Mouse (Mus musculus) Muller cell, postnatal 12 days (primary cell): ENCODE measurements around the gene Rac1.
"Not testable (repeated sequence)": the region's sequence is repeated elsewhere in the genome, so short reads cannot be mapped to it uniquely, and the experiment has no call there.

Source experiments
- DNase-seq: peaks from one replicate; pipeline ENCODE4 v3.0.0-alpha.2; 2015; ENCODE audit errors: inconsistent ontology term

Gene Rac1

GRCm38 (mm10) chr5:143527486-143528307, at the start of gene Rac1:
Gene Rac1, minus strand, starts transcription at chr5:143528036.
- DNase-seq = peak; percentile 99

GRCm38 (mm10) chr5:143574261-143575178, 46.7 kb upstream of the Rac1 start:
- no peak for DNase-seq

- DNase-seq = no peak
Measured at GRCm38 (mm10) chr5:143573067-143573466, 45.2 kb upstream of the Rac1 start.

GRCm38 (mm10) chr5:143572195-143572594, 44.4 kb upstream of the Rac1 start:
- no peak for DNase-seq

- peak; percentile 76 for DNase-seq
Measured at GRCm38 (mm10) chr5:143567860-143568259, 40.0 kb upstream of the Rac1 start.

GRCm38 (mm10) chr5:143567258-143567670, 39.4 kb upstream of the Rac1 start:
- DNase-seq = no peak

- not testable (repeated sequence) for DNase-seq
Measured at GRCm38 (mm10) chr5:143566804-143567203, 39.0 kb upstream of the Rac1 start.

GRCm38 (mm10) chr5:143561544-143562185, 33.8 kb upstream of the Rac1 start:
- peak; percentile 73 for DNase-seq

- no peak for DNase-seq
Measured at GRCm38 (mm10) chr5:143561009-143561408, 33.2 kb upstream of the Rac1 start.

- no peak for DNase-seq
Measured at GRCm38 (mm10) chr5:143558731-143559130, 30.9 kb upstream of the Rac1 start.

- DNase-seq = no peak
Measured at GRCm38 (mm10) chr5:143555233-143555632, 27.4 kb upstream of the Rac1 start.

- DNase-seq = no peak
Measured at GRCm38 (mm10) chr5:143552911-143553310, 25.1 kb upstream of the Rac1 start.

- DNase-seq = not testable (repeated sequence)
Measured at GRCm38 (mm10) chr5:143548922-143549321, 21.1 kb upstream of the Rac1 start.

GRCm38 (mm10) chr5:143548401-143548846, 20.6 kb upstream of the Rac1 start:
- DNase-seq = peak; percentile 99

- DNase-seq = no peak
Measured at GRCm38 (mm10) chr5:143547866-143548265, 20.0 kb upstream of the Rac1 start.

- DNase-seq = peak; percentile 61
Measured at GRCm38 (mm10) chr5:143547384-143547783, 19.5 kb upstream of the Rac1 start.

GRCm38 (mm10) chr5:143539111-143539510, 11.3 kb upstream of the Rac1 start:
- DNase-seq = no peak

GRCm38 (mm10) chr5:143537022-143537421, 9.2 kb upstream of the Rac1 start:
- no peak for DNase-seq

- DNase-seq = no peak
Measured at GRCm38 (mm10) chr5:143534922-143535321, 7.1 kb upstream of the Rac1 start.

- no peak for DNase-seq
Measured at GRCm38 (mm10) chr5:143530715-143531114, 2.9 kb upstream of the Rac1 start.

GRCm38 (mm10) chr5:143528308-143528683, 460 bp upstream of the Rac1 start:
- no peak for DNase-seq
